In the genomic region with DNA sequence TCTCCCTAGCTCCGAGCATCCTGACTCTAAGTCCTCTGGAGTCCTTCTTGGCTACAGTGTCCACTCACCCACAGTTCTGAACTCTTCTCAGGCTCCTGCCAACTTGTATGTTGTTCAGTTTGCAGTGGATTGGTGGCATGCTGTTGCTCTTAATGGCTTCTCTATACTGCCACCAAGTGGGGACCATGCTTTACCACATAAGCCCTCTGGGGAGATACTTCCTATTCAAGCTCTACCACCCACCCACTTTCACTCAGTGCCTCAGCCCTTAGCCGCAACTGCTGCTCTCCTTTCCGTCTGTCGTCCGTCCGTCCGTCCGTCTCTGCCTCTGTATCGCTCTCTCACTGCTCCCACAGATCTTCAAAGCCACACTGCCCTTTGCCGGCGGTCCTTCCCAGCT, we compare ENCODE assay signal across 8 mouse cellular contexts. TPM values are rescaled to one million over a fixed set of nuclear protein-coding genes. Genes with fewer than 3 reads are reported as not detected.
DNase-seq lines count a peak whose midpoint lies in the region; ATAC-seq lines count a peak whose summit lies in the region.

No protein-coding gene starts in this region.

- no peaks in the 10 kb centered on the region for H3K36me3 ChIP-seq in forebrain, embryonic 14.5 days (ENCODE audit: control insufficient read depth, insufficient read depth, low read length)
- H3K36me3 ChIP-seq in hindbrain, embryonic 12.5 days: no peaks in the 10 kb centered on the region

- H3K9ac ChIP-seq in forebrain, embryonic 14.5 days (ENCODE audit: low read length): peak overlapping the region; percentile 2; the same call in 1 of the 2 replicates
- H3K9ac ChIP-seq in hindbrain, embryonic 12.5 days: peak overlapping the region; percentile 39; the same call in 1 of the 2 replicates

- 16% methylated on average over 11 of the region's 11 CpGs for WGBS in forebrain, embryonic 14.5 days
- 22% methylated on average over 11 of the region's 11 CpGs for WGBS in hindbrain, embryonic 12.5 days

- no peaks in the 10 kb centered on the region for H3K9me3 ChIP-seq in forebrain, embryonic 14.5 days (replicated peaks; ENCODE audit: control insufficient read depth, low read length)
- H3K9me3 ChIP-seq in hindbrain, embryonic 12.5 days (replicated peaks): no peaks in the 10 kb centered on the region

- H3K4me2 ChIP-seq in forebrain, embryonic 14.5 days (ENCODE audit: low read length): 0 out of 2 replicates have a peak overlapping the region, but pooled peaks have one; percentile 19
- peak overlapping the region; percentile 37 for H3K4me2 ChIP-seq in hindbrain, embryonic 12.5 days (replicated peaks)

- no peak overlapping the region for H3K4me3 ChIP-seq in forebrain, embryonic 14.5 days (ENCODE audit: low read depth, low read length)
- no peak overlapping the region for H3K4me3 ChIP-seq in hindbrain, embryonic 12.5 days

- peak; percentile 75; the same call in 1 of the 2 replicates for ATAC-seq in forebrain, embryonic 14.5 days
- no peak for ATAC-seq in hindbrain, embryonic 12.5 days (ENCODE audit: low FRiP score)

- no peaks in the 10 kb centered on the region for H3K27me3 ChIP-seq in forebrain, embryonic 14.5 days (replicated peaks; ENCODE audit: control insufficient read depth, insufficient read depth, low read length)
- H3K27me3 ChIP-seq in hindbrain, embryonic 12.5 days: no peaks in the 10 kb centered on the region

- H3K27ac ChIP-seq in forebrain, embryonic 14.5 days (ENCODE audit: low read depth, low read length): no peak overlapping the region
- no peak overlapping the region for H3K27ac ChIP-seq in hindbrain, embryonic 12.5 days

- DNase-seq in gastrocnemius, adult 18-20 months (ENCODE audit: low spot score): peak; percentile 63
- no peak for DNase-seq in gastrocnemius, postnatal 10 days
- DNase-seq in c-Kit-positive CD71-negative TER-119-negative erythroid progenitor cells, embryonic 14.5 days (ENCODE audit: low read depth): peak; percentile 79
- peak; percentile 91 for DNase-seq in forebrain, embryonic 14.5 days (ENCODE audit: low spot score)
- DNase-seq in layer of hippocampus, adult 9-11 months: peak; percentile 83
- peak; percentile 87 for DNase-seq in lung, postnatal 25 days (ENCODE audit: low spot score)
- peak; percentile 67 for DNase-seq in retina, postnatal 7 days (ENCODE audit: low read depth, low spot score)

- no peaks in the 10 kb centered on the region for H3K4me1 ChIP-seq in forebrain, embryonic 14.5 days (ENCODE audit: control insufficient read depth, insufficient read depth, low read length)
- H3K4me1 ChIP-seq in hindbrain, embryonic 12.5 days: 0 out of 2 replicates have a peak, but pooled peaks cover 3% of the 10 kb centered on the region

RNA-seq across cellular contexts. Expression of a gene that starts 10.2 kb away (rescaled TPM):
- under 1 TPM; 0.33 to 0.48 TPM for total RNA-seq in gastrocnemius, adult 18-20 months (2021)
- total RNA-seq in gastrocnemius, postnatal 10 days (2021): under 1 TPM; 0.14 to 0.16 TPM
- polyA plus RNA-seq in forebrain, embryonic 14.5 days (2014; fragmentation: Nextera tagmentation; extraction: Ambion mirVana): 1.7 and 2.5 TPM in 2 replicates
- 2.7 and 3.2 TPM in 2 replicates for polyA plus RNA-seq in hindbrain, embryonic 12.5 days (2016; fragmentation: Nextera tagmentation; extraction: Ambion mirVana)

RNA-seq across cellular contexts. Expression of a gene that starts 19.1 kb away (rescaled TPM):
- total RNA-seq in gastrocnemius, adult 18-20 months (2021): 1 to 10 TPM; 3.8 to 5.0 TPM
- total RNA-seq in gastrocnemius, postnatal 10 days (2021): 10 to 100 TPM; 26.0 to 33.6 TPM
- polyA plus RNA-seq in forebrain, embryonic 14.5 days (2014; fragmentation: Nextera tagmentation; extraction: Ambion mirVana): 22.0 and 25.6 TPM in 2 replicates
- 29.1 and 29.2 TPM in 2 replicates for polyA plus RNA-seq in hindbrain, embryonic 12.5 days (2016; fragmentation: Nextera tagmentation; extraction: Ambion mirVana)

RNA-seq across cellular contexts. Expression of a gene that starts 27.8 kb away (rescaled TPM):
- 10 to 100 TPM in 1 of 2 experiments, 1 to 10 TPM in 1; 9.5 to 12.2 TPM for total RNA-seq in gastrocnemius, adult 18-20 months (2021)
- total RNA-seq in gastrocnemius, postnatal 10 days (2021): 10 to 100 TPM; 26.6 to 34.6 TPM
- 198 and 208 TPM in 2 replicates for polyA plus RNA-seq in forebrain, embryonic 14.5 days (2014; fragmentation: Nextera tagmentation; extraction: Ambion mirVana)
- polyA plus RNA-seq in hindbrain, embryonic 12.5 days (2016; fragmentation: Nextera tagmentation; extraction: Ambion mirVana): 348 and 359 TPM in 2 replicates

Comparison
In these comparisons a context has a peak if more than half of its experiments do, and no peak if none do; other contexts are left out.
1. RNA of a gene that starts 19.1 kb away (total RNA-seq): 26.0 to 33.6 TPM in gastrocnemius, postnatal 10 days; 3.8 to 5.0 TPM in gastrocnemius, adult 18-20 months; every median in the first group is over 4 times any median in the second.